Mouse (Mus musculus) CH12.LX (cell line): ENCODE measurements around the gene Dthd1. TPM values are rescaled to one million over a fixed set of nuclear protein-coding genes. Genes with fewer than 3 reads are reported as not detected.

Source experiments
- DNase-seq: peaks from one replicate; pipeline ENCODE4 v3.0.0-alpha.2; 2013; ENCODE audit errors: extremely low read depth
- H3K27ac ChIP-seq: 2 replicates; pipeline ENCODE4 v1.5.1; 2012; ENCODE audit warnings: low read depth, mild to moderate bottlenecking, control low read depth, moderate library complexity; ENCODE audit not compliant: insufficient read depth
- H3K27me3 ChIP-seq: replicated peaks from 2 replicates; pipeline ENCODE3; 2012; ENCODE audit warnings: inconsistent platforms
- H3K36me3 ChIP-seq, 2 experiments: replicated peaks in 1 of 2; 2 replicates each; pipeline versions ENCODE3 to v1.6.1; 2012; ENCODE audit warnings: inconsistent platforms in 1 of 2, low read length in 1 of 2, mild to moderate bottlenecking in 1 of 2, mixed read lengths in 1 of 2, moderate library complexity in 1 of 2; ENCODE audit not compliant: control insufficient read depth in 1 of 2, insufficient read depth in 1 of 2
- H3K4me1 ChIP-seq, 2 experiments: 2 replicates each; pipeline ENCODE4 v1.6.1; 2012; ENCODE audit warnings: inconsistent platforms in 1 of 2, moderate library complexity in 1 of 2; ENCODE audit not compliant: insufficient read depth in 2 of 2, control insufficient read depth in 1 of 2
- H3K4me2 ChIP-seq: 2 replicates; pipeline ENCODE4 v1.6.1; 2012; ENCODE audit warnings: low read depth, mild to moderate bottlenecking, control low read depth; ENCODE audit not compliant: poor library complexity, insufficient read depth, severe bottlenecking
- H3K4me3 ChIP-seq, 3 experiments: fragments of 150-350 bp in 1 of 3; sonication (generic) in 1 of 3; replicated peaks in 1 of 3; 2 replicates each; pipeline versions ENCODE3 to v1.5.1; 2011 to 2012; ENCODE audit warnings: low read depth in 2 of 3, low read length in 2 of 3, mild to moderate bottlenecking in 2 of 3, moderate library complexity in 2 of 3, control low read depth in 1 of 3, improper control_type of control experiment in 1 of 3, inconsistent platforms in 1 of 3, mixed read lengths in 1 of 3; ENCODE audit not compliant: poor library complexity in 1 of 3
- H3K79me2 ChIP-seq: replicated peaks from 2 replicates; pipeline ENCODE4 v1.6.1; 2012; ENCODE audit warnings: mild to moderate bottlenecking, moderate library complexity; ENCODE audit not compliant: control insufficient read depth, poor library complexity, insufficient read depth, severe bottlenecking; ENCODE audit errors: extremely low read depth
- H3K9ac ChIP-seq: 2 replicates; pipeline ENCODE4 v1.6.1; 2012; ENCODE audit warnings: low read depth, mild to moderate bottlenecking, control low read depth, moderate library complexity; ENCODE audit not compliant: insufficient read depth
- H3K9me3 ChIP-seq: replicated peaks from 2 replicates; pipeline ENCODE3; 2012; ENCODE audit warnings: low read length, inconsistent platforms, mixed read lengths
- CHD2 ChIP-seq: IDR thresholded peaks from 2 replicates; pipeline ENCODE4 v1.6.1; 2011; ENCODE audit warnings: low read length, improper control_type of control experiment
- E2F4 ChIP-seq: IDR thresholded peaks from 2 replicates; pipeline ENCODE4 v1.6.1; 2011; ENCODE audit warnings: low read depth, low read length, improper control_type of control experiment; ENCODE audit not compliant: insufficient replicate concordance
- EP300 ChIP-seq: IDR thresholded peaks from 2 replicates; pipeline ENCODE4 v1.6.1; 2011; ENCODE audit warnings: low read length, improper control_type of control experiment
- ETS1 ChIP-seq: conservative IDR thresholded peaks from 2 replicates; pipeline ENCODE4 v1.6.1; 2012; ENCODE audit warnings: low read depth, mild to moderate bottlenecking, inconsistent platforms, low read length, improper control_type of control experiment, moderate library complexity
- JUN ChIP-seq: IDR thresholded peaks from 2 replicates; pipeline ENCODE4 v1.6.1; 2011; ENCODE audit warnings: low read depth, mild to moderate bottlenecking, low read length, improper control_type of control experiment, moderate library complexity; ENCODE audit not compliant: insufficient read depth
- JUND ChIP-seq: conservative IDR thresholded peaks from 2 replicates; pipeline ENCODE4 v1.6.1; 2011; ENCODE audit warnings: low read depth, low read length, improper control_type of control experiment
- MAFK ChIP-seq: IDR thresholded peaks from 2 replicates; pipeline ENCODE4 v1.6.1; 2011; ENCODE audit warnings: low read length, improper control_type of control experiment; ENCODE audit not compliant: insufficient replicate concordance
- PAX5 ChIP-seq: IDR thresholded peaks from 2 replicates; pipeline ENCODE4 v1.6.1; 2012; ENCODE audit warnings: low read length, inconsistent platforms, mixed read lengths
- POLR2AphosphoS2 ChIP-seq: IDR thresholded peaks from 2 replicates; pipeline ENCODE4 v1.6.1; 2011; ENCODE audit warnings: low read depth, low read length, improper control_type of control experiment
- RCOR1 ChIP-seq: conservative IDR thresholded peaks from 2 replicates; pipeline ENCODE4 v1.6.1; 2012; ENCODE audit warnings: low read depth, mild to moderate bottlenecking, inconsistent platforms, low read length, improper control_type of control experiment
- SMC3 ChIP-seq: IDR thresholded peaks from 2 replicates; pipeline ENCODE4 v1.6.1; 2011; ENCODE audit warnings: low read depth, low read length, improper control_type of control experiment
- TBP ChIP-seq: conservative IDR thresholded peaks from 2 replicates; pipeline ENCODE4 v1.6.1; 2011; ENCODE audit warnings: low read depth, low read length, improper control_type of control experiment
- USF1 ChIP-seq: IDR thresholded peaks from 2 replicates; pipeline ENCODE4 v1.6.1; 2014; ENCODE audit warnings: low read depth, mild to moderate bottlenecking, inconsistent platforms, low read length, improper control_type of control experiment
- USF2 ChIP-seq: conservative IDR thresholded peaks from 2 replicates; pipeline ENCODE4 v1.6.1; 2011; ENCODE audit warnings: low read depth, low read length, improper control_type of control experiment
- ZC3H11A ChIP-seq: IDR thresholded peaks from 2 replicates; pipeline ENCODE4 v1.6.1; 2012; ENCODE audit warnings: low read depth, mild to moderate bottlenecking, inconsistent platforms, low read length, improper control_type of control experiment
- ZMIZ1 ChIP-seq: IDR thresholded peaks from 2 replicates; pipeline ENCODE4 v1.6.1; 2012; ENCODE audit warnings: low read depth, mild to moderate bottlenecking, inconsistent platforms, low read length, improper control_type of control experiment
- dilution Hi-C: fragments of 300-500 bp; cut with MboI; formaldehyde crosslinking; loops from 2 replicates; pipeline ENCODE4 v1.14.3; 2020; ENCODE audit warnings: low sequenced_read_pairs; ENCODE audit not compliant: extremely low pct_unique_long_range_greater_than_20kb, extremely low pct_ligation_motif_present
- in situ Hi-C: fragments of 300-500 bp; cut with MboI; formaldehyde crosslinking; loops from 3 replicates; pipeline ENCODE4 v1.14.3; 2019; ENCODE audit warnings: low sequenced_read_pairs, low pct_ligation_motif_present, low pct_unique_long_range_greater_than_20kb, mixed read lengths
- polyA plus RNA-seq: library from polyadenylated mRNA; unstranded; fragments of >175 nt; gene quantifications from 2 replicates; pipeline ENCODE4 v1.2.1, GENCODE M21; 2012; ENCODE audit warnings: low read depth; ENCODE audit not compliant: insufficient read length
- total RNA-seq, 2 experiments: library from RNA; depleted of rRNA; stranded (reverse); fragments of 300-350 nt in 1 of 2; fragments of >200 nt in 1 of 2; gene quantifications; 2 replicates each; pipeline ENCODE4 v1.2.3; 2012 to 2014

The Dthd1 gene
- total and polyA plus RNA-seq, 3 experiments = not detected

DNA sequence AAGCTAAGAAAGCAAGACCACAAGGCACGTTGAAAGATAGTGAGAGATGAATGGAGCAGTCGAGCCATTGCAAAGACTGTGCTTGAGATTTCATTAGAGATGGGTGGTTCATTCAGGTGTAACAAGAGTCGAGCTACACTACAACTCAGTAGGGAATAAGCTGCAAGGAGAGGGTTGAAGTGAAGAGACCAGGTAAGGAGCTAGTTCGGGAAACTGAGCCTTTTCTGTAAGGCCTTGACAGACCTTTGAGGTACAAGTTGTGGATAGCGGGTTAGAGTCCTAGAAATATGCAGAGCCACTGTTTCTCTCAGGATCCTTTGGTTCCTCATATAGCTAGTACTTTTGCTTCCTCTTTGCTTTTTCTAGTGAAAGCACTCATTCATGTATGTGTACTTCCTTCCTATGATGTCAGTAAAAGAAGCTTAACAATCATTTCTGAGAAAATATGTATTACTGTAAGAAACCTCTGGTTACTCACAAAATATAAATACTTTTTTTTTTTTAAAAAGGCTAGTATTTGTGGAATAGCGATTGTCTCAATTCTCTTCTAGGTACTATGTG, 33.0 kb downstream of the Dthd1 start:
- no peaks in the 10 kb centered on the region for H3K36me3 ChIP-seq
- dilution Hi-C loops (no loop called here), in situ Hi-C loops (no loop called here)
- TF ChIP-seq EP300 (peak; percentile 62), JUN (peak; percentile 18; the same call in 1 of the 2 replicates), JUND (peak; percentile 43; the same call in 1 of the 2 replicates), MAFK (no peak), ETS1 (peak; percentile 38; the same call in 1 of the 2 replicates), RCOR1 (no peak), PAX5 (no peak), SMC3 (no peak), TBP (no peak), CHD2 (no peak)
- DNase-seq = peak; percentile 39
- no peaks in the 10 kb centered on the region for H3K79me2 ChIP-seq
- H3K27me3 ChIP-seq = no peaks in the 10 kb centered on the region
- H3K4me2 ChIP-seq = peak overlapping the region; percentile 4; the same call in 1 of the 2 replicates
- H3K4me3 ChIP-seq = no peak overlapping the region
- H3K4me1 ChIP-seq = peaks cover 0 to 27% of the 10 kb centered on the region in 2 experiments; a peak in 2 of 4 replicates
- H3K9me3 ChIP-seq = no peaks in the 10 kb centered on the region
- H3K9ac ChIP-seq = no peak overlapping the region
- no peak overlapping the region for H3K27ac ChIP-seq

GRCm38 (mm10) chr5:62851337-62851736, 37.7 kb downstream of the Dthd1 start:
- Histone ChIP-seq H3K9me3 (no peaks in the 10 kb centered on the region), H3K79me2 (no peaks in the 10 kb centered on the region), H3K27ac (no peak overlapping the region), H3K36me3 (no peaks in the 10 kb centered on the region), H3K4me1 (peaks cover 9 to 44% of the 10 kb centered on the region in 2 experiments), H3K27me3 (no peaks in the 10 kb centered on the region), H3K9ac (no peak overlapping the region)
- no peak for DNase-seq
- in situ Hi-C loops = no loop called here
- TF ChIP-seq RCOR1 = no peak
- TF ChIP-seq ZC3H11A = no peak
- TF ChIP-seq USF1 = no peak
- no peak for TF ChIP-seq E2F4
- no peak for TF ChIP-seq ZMIZ1
- no peak for TF ChIP-seq USF2
- TF ChIP-seq POLR2AphosphoS2 = no peak
- TF ChIP-seq, all 38 proteins: peak for 0
- dilution Hi-C loops = no loop called here
- no peak overlapping the region for H3K4me2 ChIP-seq
- no peak overlapping the region for H3K4me3 ChIP-seq
